8 mouse cellular contexts compared by ENCODE assay signal in the genomic region with DNA sequence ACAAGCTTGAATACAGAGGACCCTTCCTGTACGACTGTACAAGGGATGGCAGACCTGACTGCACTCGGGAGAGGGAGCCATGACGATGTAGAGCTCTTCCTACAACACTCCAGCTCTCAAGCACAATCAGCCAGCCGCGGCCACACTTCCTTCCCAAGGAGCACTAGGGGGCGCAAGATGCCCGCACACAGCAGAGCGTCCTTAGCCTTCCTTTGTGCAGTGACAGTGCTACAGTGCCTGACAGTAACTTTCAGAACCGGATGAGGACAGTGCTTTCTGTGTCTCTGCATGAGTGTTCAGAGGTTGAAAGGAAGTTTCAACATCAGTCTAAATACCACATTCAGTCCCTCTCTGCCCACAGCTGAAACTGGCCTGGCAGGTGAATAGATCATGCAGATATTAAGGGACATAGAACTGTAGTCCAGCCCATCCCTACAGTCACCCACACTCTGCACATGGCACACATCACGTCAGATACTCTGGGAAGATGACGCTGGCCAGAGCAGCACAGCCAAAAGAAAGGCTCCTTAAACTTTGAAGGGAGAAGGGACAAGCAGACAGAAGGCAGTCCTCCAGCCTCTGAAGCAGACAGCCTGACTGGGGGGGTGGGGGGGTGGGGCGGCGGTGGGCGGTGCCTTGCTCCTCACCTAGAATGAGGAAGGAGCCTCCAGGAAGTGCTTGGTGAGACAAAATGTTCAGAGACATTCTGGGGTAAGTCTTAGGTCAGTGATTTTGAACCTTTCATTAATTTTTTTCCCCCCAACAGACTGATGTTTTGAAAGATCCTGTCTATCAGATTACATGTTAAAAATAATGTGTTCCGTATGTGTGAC. TPM values are rescaled to one million over a fixed set of nuclear protein-coding genes. Genes with fewer than 3 reads are reported as not detected.
A peak's percentile ranks its signal among the peaks of the same experiment; 100 is the strongest.
DNase-seq lines count a peak whose midpoint lies in the region; ATAC-seq and TF ChIP-seq lines count a peak whose summit lies in the region.

No protein-coding gene starts in this region.

- H3K4me2 ChIP-seq in heart, embryonic 11.5 days, result no peak overlapping the region
- H3K4me2 ChIP-seq in kidney, embryonic 14.5 days (replicated peaks; ENCODE audit: low read depth, low read length), result no peak overlapping the region
- H3K4me2 ChIP-seq in limb, embryonic 14.5 days (replicated peaks; ENCODE audit: low read depth, low read length, severe bottlenecking), result no peak overlapping the region
- H3K4me2 ChIP-seq in midbrain, embryonic 15.5 days, result no peak overlapping the region

- H3K4me3 ChIP-seq in heart, embryonic 11.5 days (ENCODE audit: low read depth, low read length), result no peak overlapping the region
- no peak overlapping the region for H3K4me3 ChIP-seq in embryonic facial prominence, embryonic 10.5 days
- H3K4me3 ChIP-seq in kidney, embryonic 14.5 days (ENCODE audit: low read length), result no peak overlapping the region
- H3K4me3 ChIP-seq in limb, embryonic 14.5 days (replicated peaks; ENCODE audit: low read length), result no peak overlapping the region
- H3K4me3 ChIP-seq in midbrain, embryonic 15.5 days, result no peak overlapping the region

- no peak for TF ChIP-seq POLR2A in limb, embryonic 14.5 days (IDR thresholded peaks at IDR 0.05; ENCODE audit: borderline replicate concordance, extremely low read depth, insufficient read depth, insufficient read length)

- no peak overlapping the region for H3K9ac ChIP-seq in heart, embryonic 11.5 days (ENCODE audit: low read depth, low read length)
- no peak overlapping the region for H3K9ac ChIP-seq in kidney, embryonic 14.5 days (ENCODE audit: low read depth, low read length)
- H3K9ac ChIP-seq in limb, embryonic 14.5 days (ENCODE audit: low read depth, low read length, severe bottlenecking), result no peak overlapping the region
- H3K9ac ChIP-seq in midbrain, embryonic 15.5 days, result no peak overlapping the region

- no peaks in the 10 kb centered on the region for H3K9me3 ChIP-seq in heart, embryonic 11.5 days (replicated peaks; ENCODE audit: control insufficient read depth, low read length)
- no peaks in the 10 kb centered on the region for H3K9me3 ChIP-seq in embryonic facial prominence, embryonic 10.5 days
- no peaks in the 10 kb centered on the region for H3K9me3 ChIP-seq in kidney, embryonic 14.5 days (ENCODE audit: control insufficient read depth, low read length)
- no peaks in the 10 kb centered on the region for H3K9me3 ChIP-seq in limb, embryonic 14.5 days (ENCODE audit: control insufficient read depth, low read length)
- H3K9me3 ChIP-seq in midbrain, embryonic 15.5 days, result no peaks in the 10 kb centered on the region

- DNase-seq in heart, adult 11 months, result peak; percentile 97
- DNase-seq in embryonic facial prominence, embryonic 10.5 days (ENCODE audit: low spot score), result peak; percentile 80
- peak; percentile 82 for DNase-seq in heart, adult 8-10 months (ENCODE audit: low spot score)
- DNase-seq in limb, embryonic 14.5 days (ENCODE audit: low spot score), result peak; percentile 73
- peak; percentile 77 to 86 for DNase-seq in spleen, adult 18-20 months

- H3K4me1 ChIP-seq in heart, embryonic 11.5 days (ENCODE audit: control insufficient read depth, insufficient read depth, low read length), result no peaks in the 10 kb centered on the region
- 0 out of 2 replicates have a peak, but pooled peaks cover 7% of the 10 kb centered on the region for H3K4me1 ChIP-seq in embryonic facial prominence, embryonic 10.5 days
- H3K4me1 ChIP-seq in kidney, embryonic 14.5 days (ENCODE audit: control insufficient read depth, insufficient read depth, low read length), result no peaks in the 10 kb centered on the region
- H3K4me1 ChIP-seq in limb, embryonic 14.5 days (ENCODE audit: control insufficient read depth, insufficient read depth, low read length), result peaks cover 4% of the 10 kb centered on the region; the same call in 1 of the 2 replicates
- no peaks in the 10 kb centered on the region for H3K4me1 ChIP-seq in midbrain, embryonic 15.5 days

- peaks cover 7% of the 10 kb centered on the region; the same call in 1 of the 2 replicates for H3K36me3 ChIP-seq in heart, embryonic 11.5 days (ENCODE audit: control insufficient read depth, insufficient read depth, low read length)
- H3K36me3 ChIP-seq in embryonic facial prominence, embryonic 10.5 days (replicated peaks), result peaks cover 65% of the 10 kb centered on the region
- peaks cover 30% of the 10 kb centered on the region for H3K36me3 ChIP-seq in kidney, embryonic 14.5 days (ENCODE audit: control insufficient read depth, insufficient read depth, low read length)
- peaks cover 13% of the 10 kb centered on the region for H3K36me3 ChIP-seq in limb, embryonic 14.5 days (ENCODE audit: control insufficient read depth, insufficient read depth, low read length)
- H3K36me3 ChIP-seq in midbrain, embryonic 15.5 days (replicated peaks), result peaks cover 8% of the 10 kb centered on the region; the same call in 1 of the 2 replicates

- H3K27ac ChIP-seq in heart, embryonic 11.5 days (ENCODE audit: low read depth, low read length), result no peak overlapping the region
- no peak overlapping the region for H3K27ac ChIP-seq in embryonic facial prominence, embryonic 10.5 days (replicated peaks)
- no peak overlapping the region for H3K27ac ChIP-seq in kidney, embryonic 14.5 days (ENCODE audit: low read depth, low read length)
- H3K27ac ChIP-seq in limb, embryonic 14.5 days (replicated peaks; ENCODE audit: low read depth, low read length), result no peak overlapping the region
- 0 out of 2 replicates have a peak overlapping the region, but pooled peaks have one; percentile 13 for H3K27ac ChIP-seq in midbrain, embryonic 15.5 days

- H3K27me3 ChIP-seq in heart, embryonic 11.5 days (ENCODE audit: control insufficient read depth, insufficient read depth, low read length), result no peaks in the 10 kb centered on the region
- no peaks in the 10 kb centered on the region for H3K27me3 ChIP-seq in embryonic facial prominence, embryonic 10.5 days (replicated peaks; ENCODE audit: low read depth, poor library complexity, severe bottlenecking)
- no peaks in the 10 kb centered on the region for H3K27me3 ChIP-seq in kidney, embryonic 14.5 days (ENCODE audit: control insufficient read depth, insufficient read depth, low read length)
- no peaks in the 10 kb centered on the region for H3K27me3 ChIP-seq in limb, embryonic 14.5 days (ENCODE audit: control insufficient read depth, insufficient read depth, low read length)
- H3K27me3 ChIP-seq in midbrain, embryonic 15.5 days (replicated peaks), result no peaks in the 10 kb centered on the region

- WGBS in heart, embryonic 11.5 days (ENCODE audit: insufficient replicate concordance), result 40% methylated on average over 15 of the region's 15 CpGs
- WGBS in embryonic facial prominence, embryonic 10.5 days, result 50% methylated on average over 15 of the region's 15 CpGs
- WGBS in kidney, embryonic 14.5 days, result 48% methylated on average over 15 of the region's 15 CpGs
- WGBS in limb, embryonic 14.5 days, result 35% methylated on average over 15 of the region's 15 CpGs
- 47% methylated on average over 15 of the region's 15 CpGs for WGBS in midbrain, embryonic 15.5 days

- ATAC-seq in heart, embryonic 11.5 days (replicated peaks; ENCODE audit: insufficient number of reproducible peaks, low FRiP score, low TSS enrichment), result no peak
- ATAC-seq in kidney, embryonic 14.5 days (ENCODE audit: low FRiP score, low TSS enrichment), result peak; percentile 78; the same call in 1 of the 2 replicates
- ATAC-seq in limb, embryonic 14.5 days (ENCODE audit: low FRiP score, low read depth), result peak; percentile 81
- ATAC-seq in midbrain, embryonic 15.5 days (replicated peaks), result peak; percentile 73; the same call in 1 of the 2 replicates

RNA-seq across cellular contexts. Expression of a gene that starts 42.6 kb away (rescaled TPM):
- 2.9 and 5.0 TPM in 2 replicates for polyA plus RNA-seq in heart, embryonic 11.5 days (2014; fragmentation: Nextera tagmentation; extraction: Ambion mirVana)
- 3.4 and 4.9 TPM in 2 replicates for polyA plus RNA-seq in embryonic facial prominence, embryonic 10.5 days (2016; fragmentation: Nextera tagmentation; extraction: Ambion mirVana)
- total RNA-seq in heart, adult 8-10 months (2022), result not detected
- 5.1 and 5.6 TPM in 2 replicates for polyA plus RNA-seq in kidney, embryonic 14.5 days (2014; fragmentation: Nextera tagmentation; extraction: Ambion mirVana)
- polyA plus RNA-seq in limb, embryonic 14.5 days (2012; rRNA removed), result 5.0 and 7.4 TPM in 2 replicates
- polyA plus RNA-seq in limb, embryonic 14.5 days (2014; fragmentation: Nextera tagmentation; extraction: Ambion mirVana), result 4.9 and 6.4 TPM in 2 replicates
- 1.3 and 1.9 TPM in 2 replicates for polyA plus RNA-seq in midbrain, embryonic 15.5 days (2015; fragmentation: Nextera tagmentation; extraction: Ambion mirVana)

RNA-seq across cellular contexts. Expression of a gene that starts 57.0 kb away (rescaled TPM):
- 6.5 and 7.5 TPM in 2 replicates for polyA plus RNA-seq in heart, embryonic 11.5 days (2014; fragmentation: Nextera tagmentation; extraction: Ambion mirVana)
- polyA plus RNA-seq in embryonic facial prominence, embryonic 10.5 days (2016; fragmentation: Nextera tagmentation; extraction: Ambion mirVana), result 8.4 and 9.2 TPM in 2 replicates
- 10 to 100 TPM in 3 of 4 experiments, 1 to 10 TPM in 1; 8.4 to 15.6 (median 11.7) TPM for total RNA-seq in heart, adult 8-10 months (2022)
- 8.7 and 10.9 TPM in 2 replicates for polyA plus RNA-seq in kidney, embryonic 14.5 days (2014; fragmentation: Nextera tagmentation; extraction: Ambion mirVana)
- polyA plus RNA-seq in limb, embryonic 14.5 days (2012; rRNA removed), result 85.6 and 102 TPM in 2 replicates
- polyA plus RNA-seq in limb, embryonic 14.5 days (2014; fragmentation: Nextera tagmentation; extraction: Ambion mirVana), result 17.4 and 17.9 TPM in 2 replicates
- 1.4 and 2.1 TPM in 2 replicates for polyA plus RNA-seq in midbrain, embryonic 15.5 days (2015; fragmentation: Nextera tagmentation; extraction: Ambion mirVana)
